Mouse (Mus musculus): ENCODE data around the gene Ttll12. TPM values are rescaled to one million over a fixed set of nuclear protein-coding genes. Genes with fewer than 3 reads are reported as not detected.
A peak's percentile ranks its signal among the peaks of the same experiment; 100 is the strongest.

Gene Ttll12
- total RNA-seq, 2 experiments from 2014 or later: 15.5 to 17.6 TPM

DNA sequence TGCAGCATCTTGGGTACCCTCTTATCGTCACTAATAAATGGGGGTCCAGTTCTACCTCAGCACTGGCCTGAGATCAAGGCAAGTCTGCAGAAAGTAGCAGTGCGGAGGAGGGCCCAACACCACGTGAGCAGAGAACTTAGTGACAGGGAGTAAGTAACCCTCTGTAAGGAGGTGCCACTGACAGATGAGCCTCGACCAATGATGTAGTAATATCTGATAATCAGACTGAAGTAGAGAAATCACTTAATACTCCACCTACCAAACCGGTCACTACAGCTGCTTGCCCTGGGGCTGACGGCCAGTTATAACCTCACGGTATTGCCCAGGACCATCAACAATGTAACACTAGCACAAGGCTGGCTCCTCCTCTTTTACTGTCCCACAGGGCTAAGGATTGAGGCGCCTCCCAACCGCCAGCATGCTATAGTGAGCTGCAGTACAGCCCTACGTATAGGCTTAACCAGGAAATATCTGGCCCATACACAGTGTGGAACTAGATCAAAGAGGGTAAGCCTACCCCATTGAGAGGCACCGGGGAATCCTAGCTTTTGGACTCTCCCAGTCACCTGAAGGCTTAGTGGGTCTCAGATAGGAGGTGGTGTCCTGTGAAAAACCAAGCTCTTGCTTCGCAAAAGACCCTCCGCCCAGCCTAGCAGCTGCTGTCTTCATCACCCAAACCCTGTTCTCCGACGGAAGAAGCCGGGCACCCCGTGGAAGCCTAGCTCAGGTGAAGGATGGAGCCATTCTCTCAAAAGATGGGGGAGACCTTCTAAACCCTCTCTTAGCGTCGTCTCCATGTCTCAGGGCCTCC, 1.1 kb downstream of the Ttll12 start:
- DNase-seq (ENCODE audit: low spot score in 2 of 2): no peak

DNA sequence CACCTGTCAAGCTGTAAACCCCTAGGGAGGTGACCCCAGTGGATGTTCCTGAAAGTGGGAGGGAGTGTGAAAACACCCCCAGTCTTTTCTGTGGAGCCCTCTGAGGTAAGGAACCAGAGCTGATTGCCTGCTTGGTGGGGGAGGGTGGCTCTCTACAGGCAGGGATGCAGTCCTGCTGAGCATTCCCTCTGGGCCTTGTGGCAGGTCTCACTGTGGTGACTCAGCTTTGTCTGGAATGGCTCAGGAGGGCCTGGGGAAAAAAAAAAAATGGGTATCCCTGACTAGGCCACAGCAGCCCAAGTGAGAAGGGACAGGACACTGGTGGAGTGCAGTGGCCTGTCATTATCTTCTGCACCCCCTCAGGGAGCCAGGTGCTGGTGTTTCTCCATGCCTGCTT, 1.8 kb downstream of the Ttll12 start:
- no peak for DNase-seq (ENCODE audit: low spot score in 2 of 2)

DNA sequence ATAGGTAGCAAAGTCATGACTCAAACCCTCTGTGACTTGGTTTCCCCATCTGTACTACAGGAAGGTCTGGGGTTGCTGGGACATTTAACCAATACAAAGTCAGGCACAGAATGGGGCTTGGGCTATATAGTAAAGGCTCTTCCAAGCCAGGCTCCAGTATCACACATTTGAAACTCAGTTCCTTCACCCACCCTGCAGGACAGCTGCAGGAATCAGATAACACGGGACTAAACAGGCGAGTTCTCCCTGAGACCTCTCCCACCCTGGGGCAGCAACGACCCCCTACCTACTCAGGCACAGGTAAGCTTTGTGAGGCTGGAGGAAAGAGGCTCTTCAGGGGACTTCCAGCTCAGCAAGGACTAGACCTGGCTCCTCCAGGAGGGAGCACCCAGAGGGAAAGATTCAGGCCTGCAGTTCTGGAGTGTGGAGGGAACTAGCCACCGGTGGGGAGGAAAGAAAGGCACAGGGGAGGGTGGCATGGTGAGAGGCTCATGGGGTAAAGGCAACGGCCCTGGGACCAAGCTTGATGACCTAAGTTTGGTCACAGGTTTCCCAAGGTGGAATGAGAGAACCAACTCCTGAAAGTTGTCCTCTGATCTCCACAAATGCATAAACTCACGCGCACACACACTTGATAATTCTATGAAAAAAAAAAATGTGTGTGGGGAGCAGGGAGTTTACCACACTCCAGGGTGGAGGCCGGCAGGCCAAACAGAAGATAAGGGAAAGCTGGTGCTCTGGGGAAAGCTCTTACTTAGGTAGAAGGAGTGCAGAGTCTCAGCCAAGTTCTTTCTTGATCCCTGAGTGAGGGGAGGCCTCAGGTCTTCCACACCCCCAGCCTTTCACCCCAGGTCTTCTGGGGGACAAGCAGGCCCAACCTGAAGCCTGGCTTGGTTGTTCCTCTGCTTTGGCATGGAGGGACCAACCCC, 2.4 kb downstream of the Ttll12 start:
- DNase-seq (ENCODE audit: low spot score in 2 of 2): no peak

DNA sequence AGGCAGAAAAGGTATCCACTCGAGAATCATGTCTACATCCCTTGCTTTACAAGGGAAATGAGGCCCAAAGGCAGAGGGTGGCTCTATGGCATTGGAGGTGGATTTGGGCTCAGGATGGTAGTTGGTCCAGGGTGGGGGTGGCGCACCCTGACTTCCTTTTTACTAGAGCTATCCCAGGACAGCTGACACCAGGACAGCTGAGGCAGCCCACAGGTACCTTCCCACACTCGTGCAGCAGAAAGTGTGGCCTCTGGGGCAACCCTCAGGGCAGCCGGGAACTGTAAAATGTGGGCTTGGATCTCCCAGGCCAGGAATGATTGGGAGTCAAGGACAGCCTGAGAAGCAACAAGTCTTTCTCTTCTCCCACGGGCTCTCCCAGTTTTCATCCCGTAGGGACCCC, 3.2 kb downstream of the Ttll12 start:
- DNase-seq (ENCODE audit: low spot score in 2 of 2): no peak

DNA sequence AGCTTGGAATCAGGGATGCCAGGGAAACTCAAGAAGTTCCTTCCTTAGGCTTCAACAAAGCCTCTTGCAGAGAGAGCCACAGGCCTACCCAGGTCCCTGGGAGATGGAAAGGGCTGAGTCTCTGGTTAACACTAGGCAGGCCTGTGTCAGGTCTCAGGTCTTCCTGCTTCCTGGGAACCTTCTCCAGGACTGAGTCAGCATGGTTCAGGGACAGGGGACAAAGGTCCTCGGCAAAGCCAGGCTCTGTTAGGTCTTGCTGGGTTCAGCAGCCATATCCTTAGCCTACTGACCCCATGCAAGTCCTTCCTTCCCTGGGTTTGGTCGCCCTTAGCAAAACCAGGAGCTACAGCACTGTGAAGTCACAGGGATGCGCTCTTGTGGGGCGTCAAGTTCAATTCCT, 4.1 kb downstream of the Ttll12 start:
- no peak for DNase-seq (ENCODE audit: low spot score in 2 of 2)

DNA sequence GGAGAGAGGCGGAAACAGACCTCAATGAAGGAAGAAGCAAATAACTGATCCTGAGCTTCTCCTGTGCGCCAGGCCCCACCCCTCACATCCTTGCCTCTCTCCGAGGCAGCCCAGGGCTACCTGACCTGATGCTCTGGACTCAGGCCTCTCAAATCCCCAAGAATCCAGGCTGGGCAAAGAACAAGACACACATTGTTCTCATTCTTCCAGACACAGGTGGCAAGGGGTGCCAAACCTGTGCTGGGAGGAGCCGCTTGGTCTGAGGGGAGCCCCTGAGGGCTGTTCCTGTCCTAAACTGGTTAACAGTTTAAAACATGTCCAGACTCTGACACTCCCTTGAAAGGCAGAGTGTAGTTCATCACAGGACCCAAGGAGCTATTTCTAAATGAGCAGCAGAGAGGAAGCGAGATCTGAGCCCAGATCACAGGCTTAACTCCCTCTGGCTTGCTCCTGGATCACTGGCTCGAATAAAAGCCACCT, 10.2 kb downstream of the Ttll12 start:
- no peak for DNase-seq (ENCODE audit: low spot score in 2 of 2)

DNA sequence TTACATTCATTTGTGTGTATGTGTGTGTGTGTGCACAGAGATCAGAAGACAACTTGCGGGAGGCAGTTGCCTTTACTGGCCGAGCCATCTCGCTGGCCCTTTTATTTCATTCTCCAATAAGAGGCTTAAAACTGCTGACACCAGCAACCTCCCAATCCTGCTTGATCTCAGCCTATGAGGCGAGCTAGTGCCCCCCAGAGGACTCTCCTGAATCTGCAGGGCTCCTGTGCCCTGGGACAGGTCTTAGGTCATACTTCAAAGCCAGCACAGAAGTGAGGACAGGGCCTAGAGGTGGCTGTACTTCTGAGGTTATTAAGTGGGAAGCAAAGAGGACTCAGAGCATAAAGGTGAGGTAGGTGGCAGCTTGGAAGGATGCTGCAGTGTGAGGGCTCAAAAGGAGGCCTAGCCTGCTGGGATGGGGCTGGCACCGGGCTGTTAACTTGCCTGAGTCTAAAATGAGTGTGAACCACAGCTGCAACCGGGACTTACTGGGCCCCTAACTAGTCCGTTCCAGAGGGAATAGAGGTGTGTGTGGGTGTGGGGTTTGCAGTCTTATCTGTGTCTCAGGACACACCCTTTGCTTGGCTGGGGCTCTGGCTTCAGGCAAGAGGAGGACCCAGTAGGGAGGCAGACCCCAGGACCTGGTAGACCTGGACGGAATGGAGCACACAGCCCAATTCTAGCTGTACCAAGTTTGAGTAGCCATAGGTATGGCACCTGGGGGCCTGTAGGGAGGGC, 11.4 kb downstream of the Ttll12 start:
- DNase-seq (ENCODE audit: low spot score in 2 of 2): peak in 1 of 2 experiments; percentile 47

DNA sequence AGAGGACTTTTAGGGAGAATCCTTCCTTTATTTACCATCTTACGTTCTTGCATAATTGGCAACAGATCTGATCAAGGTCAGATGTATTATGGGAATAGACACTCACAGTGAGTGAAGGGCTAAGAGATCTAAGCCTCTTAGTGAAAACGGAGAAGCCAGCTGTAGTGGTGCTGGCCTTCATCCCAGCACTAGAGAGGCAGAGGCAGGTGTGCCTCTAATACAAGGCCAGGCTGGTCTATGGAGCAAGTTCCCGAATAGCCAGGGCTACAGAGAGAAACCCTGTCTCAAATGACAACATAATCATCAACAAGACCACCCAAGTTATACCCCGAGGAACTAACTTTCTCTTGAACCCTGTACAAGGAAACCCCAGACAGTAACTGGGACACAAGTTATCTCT, 12.0 kb downstream of the Ttll12 start:
- DNase-seq (ENCODE audit: low spot score in 2 of 2): no peak

DNA sequence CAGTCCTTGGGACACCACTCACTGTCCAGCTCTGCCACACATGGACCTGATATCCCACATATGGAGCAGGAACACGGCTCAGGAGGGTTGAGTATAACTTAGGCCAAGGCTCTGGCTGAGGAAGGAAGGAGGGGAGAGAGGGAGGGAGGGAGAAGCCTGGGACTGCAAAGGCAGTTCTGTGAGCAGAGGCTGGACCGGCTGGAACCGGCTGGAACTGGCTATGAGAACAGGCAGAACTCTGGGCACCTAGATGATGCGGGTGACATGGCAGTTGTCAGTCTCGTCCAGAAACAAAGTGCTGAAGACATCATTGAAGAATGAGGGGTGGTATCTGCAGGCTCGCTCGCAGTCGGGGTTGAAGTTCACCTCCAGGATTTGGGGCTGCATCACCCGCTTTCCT, 18.3 kb downstream of the Ttll12 start:
- no peak for DNase-seq (ENCODE audit: low spot score in 2 of 2)

DNA sequence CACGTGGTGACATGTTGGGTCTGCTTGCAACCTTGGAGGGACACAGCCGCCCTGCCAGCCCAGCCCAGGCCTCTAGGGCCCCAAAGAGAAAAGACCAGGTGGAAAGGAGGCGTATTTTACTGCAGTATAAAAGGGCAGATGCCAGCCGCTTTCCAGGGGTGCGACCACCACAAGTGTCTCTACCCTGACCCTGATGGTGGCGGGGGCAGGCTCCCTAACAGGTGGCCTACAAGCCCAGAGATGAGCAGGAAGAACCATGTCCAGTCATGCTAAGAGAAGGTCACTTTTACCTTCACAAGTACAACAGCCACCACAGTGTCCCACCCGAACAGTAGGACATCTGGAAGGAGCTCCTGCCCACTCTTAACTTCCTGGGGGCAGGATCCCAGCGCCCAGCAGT, 19.4 kb downstream of the Ttll12 start:
- DNase-seq (ENCODE audit: low spot score in 2 of 2): no peak

DNA sequence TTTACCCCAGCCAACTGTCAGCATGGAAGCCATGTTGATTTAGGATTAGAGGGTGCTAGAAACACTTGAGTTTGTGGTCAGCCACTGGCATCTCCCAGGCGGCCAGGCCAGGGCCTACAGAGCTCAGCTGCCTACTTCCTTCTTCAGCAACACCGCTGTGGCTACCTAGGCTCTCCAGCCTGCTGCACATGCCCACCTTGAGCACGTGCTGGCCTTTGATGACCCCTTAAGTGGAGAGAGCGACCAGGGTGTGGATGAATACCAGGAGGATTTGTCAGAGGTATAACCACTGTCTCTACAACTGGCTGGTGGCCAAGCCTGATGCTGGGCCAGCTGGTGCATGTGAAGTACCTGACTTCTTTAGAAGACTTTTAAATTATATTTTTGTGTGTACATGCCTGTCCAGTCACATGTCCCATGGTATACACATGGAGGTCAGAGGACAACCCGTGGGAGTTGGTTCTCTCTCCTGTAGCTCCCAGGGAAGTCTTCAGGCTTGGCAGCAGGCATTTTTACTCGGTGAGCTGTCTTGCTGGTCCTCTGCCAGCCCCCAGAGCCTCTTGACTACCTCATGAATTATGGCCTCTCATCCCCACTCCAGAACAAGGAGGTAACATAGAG, 20.1 kb downstream of the Ttll12 start:
- DNase-seq (ENCODE audit: low spot score in 2 of 2): no peak

DNA sequence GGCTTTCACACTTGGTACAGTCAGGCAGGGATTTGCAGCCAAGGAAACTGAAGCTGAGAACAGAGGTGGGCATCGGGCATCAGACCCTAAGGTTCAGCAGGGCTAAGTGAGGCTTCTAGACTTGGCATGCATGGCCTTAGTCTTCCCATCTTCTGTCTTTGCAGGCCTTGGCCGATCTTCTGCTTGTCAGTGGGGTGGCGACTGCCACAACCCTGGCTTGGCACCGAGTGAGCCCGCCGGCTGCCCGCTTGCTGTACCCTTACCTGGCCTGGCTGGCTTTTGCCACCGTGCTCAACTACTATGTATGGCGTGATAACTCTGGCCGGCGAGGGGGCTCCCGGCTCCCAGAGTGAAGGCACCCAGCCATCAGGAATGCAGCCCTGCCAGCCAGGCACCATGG, 21.4 kb downstream of the Ttll12 start:
- no peak for DNase-seq (ENCODE audit: low spot score in 2 of 2)

DNA sequence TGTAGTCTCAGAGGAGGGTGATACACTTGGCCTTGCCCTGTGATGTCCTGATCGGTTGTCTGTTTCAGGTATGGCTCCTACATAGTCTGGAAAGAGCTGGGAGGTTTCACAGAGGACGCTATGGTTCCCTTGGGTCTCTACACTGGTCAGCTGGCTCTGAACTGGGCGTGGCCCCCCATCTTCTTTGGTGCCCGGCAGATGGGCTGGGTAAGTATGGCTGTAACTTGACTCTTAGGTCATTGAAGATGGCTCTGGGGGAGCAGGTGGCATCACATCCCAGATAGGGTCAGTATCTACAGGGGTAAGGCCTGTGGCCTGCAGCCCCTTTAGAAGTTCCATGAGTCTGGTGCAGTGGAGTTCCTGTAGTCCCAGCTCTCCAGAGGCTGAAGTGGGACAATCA, 22.8 kb downstream of the Ttll12 start:
- DNase-seq (ENCODE audit: low spot score in 2 of 2): no peak

DNA sequence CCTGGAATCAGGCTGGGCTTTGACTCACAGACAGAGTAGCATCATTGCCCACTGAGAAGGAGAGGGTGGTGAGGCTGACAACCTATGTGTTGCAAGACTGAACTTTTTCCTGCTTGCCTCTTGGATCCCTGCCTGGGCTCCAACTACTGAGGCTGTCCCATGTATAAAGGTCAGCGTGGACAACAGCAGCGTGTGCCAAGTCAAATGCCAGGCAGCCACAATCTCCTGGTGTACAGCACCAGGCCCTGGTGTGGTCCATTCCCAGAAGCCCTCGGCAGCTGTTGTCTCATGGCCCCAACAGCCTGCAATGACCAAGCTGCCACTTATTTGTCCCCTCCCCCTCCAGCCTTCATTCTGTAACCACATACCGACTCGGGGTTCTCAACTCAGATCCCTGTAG, 23.3 kb downstream of the Ttll12 start:
- DNase-seq (ENCODE audit: low spot score in 2 of 2): no peak

DNA sequence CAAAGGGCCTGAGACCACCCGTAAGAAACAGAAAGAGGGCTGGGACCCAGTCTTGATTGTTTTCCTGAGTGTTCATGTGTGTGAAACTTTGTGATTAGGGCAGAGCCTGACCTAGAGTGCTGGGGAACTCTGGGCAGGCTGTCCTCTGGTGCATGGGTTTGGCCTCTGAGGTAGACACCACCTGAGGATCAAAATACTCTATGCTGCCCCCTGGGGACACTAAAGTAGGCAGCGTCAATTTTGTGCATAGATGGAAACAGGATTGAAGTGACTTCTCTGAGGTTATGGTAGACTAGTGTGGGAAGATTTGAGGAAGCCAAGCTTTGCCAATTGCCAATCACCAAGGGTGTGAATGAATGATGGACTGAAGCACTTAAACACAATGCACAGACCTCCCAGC, 24.3 kb downstream of the Ttll12 start:
- DNase-seq (ENCODE audit: low spot score in 2 of 2): no peak

DNA sequence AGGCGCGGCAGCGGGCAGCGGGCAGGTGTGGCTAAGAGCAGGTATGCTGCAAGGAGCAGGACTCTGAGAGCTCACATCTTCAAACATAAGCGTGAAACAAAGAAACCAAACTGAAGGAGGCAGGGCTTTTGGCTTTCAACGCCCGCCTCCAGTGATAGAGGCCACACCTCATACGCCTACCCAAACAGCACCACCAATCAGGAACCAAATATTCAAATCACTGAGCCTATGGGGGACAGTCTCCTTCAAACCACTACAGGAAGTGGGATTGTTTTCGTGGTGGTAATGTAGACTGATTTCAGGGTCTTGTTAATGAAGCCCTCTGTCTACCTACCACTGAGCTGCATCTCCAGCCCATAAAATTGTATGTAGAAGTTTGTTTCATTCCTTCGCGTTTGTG, 25.3 kb downstream of the Ttll12 start:
- no peak for DNase-seq (ENCODE audit: low spot score in 2 of 2)

DNA sequence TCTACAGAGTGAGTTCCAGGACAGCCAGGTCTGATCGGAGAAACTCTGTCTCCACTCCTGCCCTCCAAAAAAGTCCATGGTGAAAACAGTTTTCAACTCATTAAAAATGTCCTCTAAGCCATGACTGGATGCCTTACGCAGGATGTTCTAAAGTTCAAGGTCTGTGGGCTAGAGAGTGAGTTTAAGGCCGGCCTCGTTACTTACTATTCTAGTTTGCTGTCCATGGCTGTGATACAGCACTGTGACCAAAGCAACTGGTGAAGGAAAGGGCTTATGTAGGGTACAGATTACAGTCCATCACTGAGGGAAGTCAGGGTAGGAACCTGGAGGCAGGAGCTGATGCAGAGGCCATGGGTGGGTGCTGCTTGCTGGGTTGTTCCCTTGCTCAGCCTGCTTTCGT, 26.4 kb downstream of the Ttll12 start:
- no peak for DNase-seq (ENCODE audit: low spot score in 2 of 2)

DNA sequence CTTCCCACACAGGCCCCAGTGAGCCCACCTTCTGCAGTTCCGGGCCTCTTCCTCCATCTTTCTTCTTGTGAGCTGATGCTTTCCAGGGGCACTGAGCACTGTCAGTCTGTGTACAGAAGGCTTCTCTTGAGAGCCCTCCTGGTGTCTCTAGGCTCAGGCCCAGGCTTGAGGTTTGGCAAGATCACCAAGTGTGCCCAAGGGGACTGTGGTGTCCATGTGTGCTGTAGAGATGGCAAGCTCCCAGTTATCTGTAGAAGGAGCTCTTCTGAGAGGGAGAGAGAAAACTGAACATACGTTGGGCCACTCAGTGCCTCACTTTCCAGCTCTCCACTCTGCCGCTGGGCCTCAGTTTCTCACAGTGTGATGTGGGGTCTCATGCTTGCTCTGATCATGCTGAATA, 27.2 kb downstream of the Ttll12 start:
- DNase-seq (ENCODE audit: low spot score in 2 of 2): no peak

DNA sequence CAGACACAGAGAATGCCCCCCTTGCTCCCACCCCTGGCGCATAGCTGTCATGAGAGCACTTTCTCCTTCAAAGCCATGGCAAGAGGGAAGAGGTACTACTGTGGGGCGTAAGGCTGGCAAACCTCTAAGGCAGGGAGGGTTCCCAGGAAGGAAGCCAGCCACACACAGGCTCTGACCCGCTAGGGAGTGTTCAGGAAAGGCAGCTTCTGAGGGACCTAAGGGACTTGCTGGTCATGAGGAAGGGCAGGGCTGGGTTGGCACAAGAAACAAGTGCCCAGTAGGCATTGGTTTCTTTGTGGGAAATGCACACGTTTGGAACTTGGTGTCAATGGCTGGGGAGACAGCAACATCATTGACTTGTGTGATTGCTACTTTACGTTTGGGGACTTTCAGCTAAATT, 29.0 kb downstream of the Ttll12 start:
- DNase-seq (ENCODE audit: low spot score in 2 of 2): no peak

DNA sequence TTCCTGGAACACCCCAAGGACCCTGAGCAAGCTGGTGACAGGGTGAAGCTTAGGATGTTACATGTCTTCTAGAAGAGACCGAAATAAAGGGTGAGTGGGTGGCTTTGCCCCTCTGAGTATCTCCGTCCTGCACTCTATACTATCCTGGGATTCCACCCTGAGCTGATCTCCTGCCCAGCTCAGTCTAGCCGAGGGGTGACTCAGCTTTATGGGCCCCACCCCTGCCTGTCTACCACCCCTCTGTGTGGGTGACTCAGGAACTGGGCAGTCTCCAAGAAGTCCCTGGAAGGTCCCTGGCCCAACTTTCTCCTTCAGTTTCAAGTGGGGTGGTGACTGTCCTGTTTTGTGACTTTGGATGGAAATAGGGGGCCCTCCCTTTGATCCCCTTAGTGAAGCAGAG, 29.5 kb downstream of the Ttll12 start:
- no peak for DNase-seq (ENCODE audit: low spot score in 2 of 2)

All from gastrocnemius, postnatal 4 days (tissue).